Mouse (Mus musculus) hindbrain, postnatal 0 days (tissue): ENCODE measurements around the gene Uggt1. TPM values are rescaled to one million over a fixed set of nuclear protein-coding genes. Genes with fewer than 3 reads are reported as not detected.

Source experiments
- ATAC-seq: fragments of 200-750 bp; cut with Nextera tagmentation; 2 replicates; pipeline ENCODE4 v1.8.0; 2017; ENCODE audit warnings: mild to moderate bottlenecking, moderate TSS enrichment, moderate library complexity
- DNase-seq: peaks from one replicate; pipeline ENCODE4 v3.0.0-alpha.2; 2015; ENCODE audit warnings: low spot score
- H3K27ac ChIP-seq: fragments of 300-500 bp; sonication (generic); 2 replicates; pipeline ENCODE4 v1.5.1; 2014; ENCODE audit warnings: mild to moderate bottlenecking
- H3K27me3 ChIP-seq: fragments of 300-500 bp; sonication (generic); 2 replicates; pipeline ENCODE4 v1.6.1; 2014; ENCODE audit warnings: low read length, mixed read lengths; ENCODE audit not compliant: insufficient read depth
- H3K36me3 ChIP-seq: fragments of 300-500 bp; sonication (generic); 2 replicates; pipeline ENCODE4 v1.6.1; 2014; ENCODE audit warnings: low read length, mixed read lengths; ENCODE audit not compliant: insufficient read depth
- H3K4me1 ChIP-seq: fragments of 300-500 bp; sonication (generic); 2 replicates; pipeline ENCODE4 v1.6.1; 2014; ENCODE audit warnings: antibody characterized with exemption, low read length, mixed read lengths; ENCODE audit not compliant: insufficient read depth
- H3K4me2 ChIP-seq: fragments of 300-500 bp; sonication (generic); 2 replicates; pipeline ENCODE4 v1.6.1; 2014; ENCODE audit warnings: low read depth, mild to moderate bottlenecking, low read length, moderate library complexity, mixed read lengths
- H3K4me3 ChIP-seq: fragments of 300-500 bp; sonication (generic); 2 replicates; pipeline ENCODE4 v1.5.1; 2014; ENCODE audit warnings: low read length
- H3K9ac ChIP-seq: fragments of 300-500 bp; sonication (generic); replicated peaks from 2 replicates; pipeline ENCODE4 v1.6.1; 2014; ENCODE audit warnings: mild to moderate bottlenecking, low read length, moderate library complexity, mixed read lengths
- H3K9me3 ChIP-seq: fragments of 300-500 bp; sonication (generic); 2 replicates; pipeline ENCODE4 v1.6.1; 2016; ENCODE audit warnings: low read length, mixed read lengths
- CTCF ChIP-seq: IDR thresholded peaks from 2 replicates; pipeline ENCODE4 v1.5.1; 2016; ENCODE audit warnings: antibody characterized with exemption, control low read depth, low read depth
- WGBS: fragments of 180-500 bp; shearing (Covaris S2); extraction: QIAGEN DNeasy Blood & Tissue Kit; methylation state at CpG from one replicate; pipeline ENCODE4 v1.1.7; 2014; 5-methylcytosine and 5-hydroxymethylcytosine counted together
- polyA plus RNA-seq: library from polyadenylated mRNA; unstranded; fragments of >200 nt; fragmentation: Nextera tagmentation; extraction: Ambion mirVana; gene quantifications from 2 replicates; pipeline ENCODE4 v1.2.1, GENCODE M21; 2015
- total RNA-seq: library from RNA; depleted of rRNA; stranded (reverse); fragments of >200 nt; gene quantifications from 2 replicates; pipeline ENCODE4 v1.2.3, GENCODE M21; 2014

Gene Uggt1
- total and polyA plus RNA-seq, 2 experiments from 2014 or later = 24.3 to 33.5 TPM

- no peak for DNase-seq
- no peak overlapping the region for H3K27ac ChIP-seq
- H3K9ac ChIP-seq = no peak overlapping the region
- H3K36me3 ChIP-seq = no peaks in the 10 kb centered on the region
- no peak overlapping the region for H3K4me3 ChIP-seq
- no peak for TF ChIP-seq CTCF
- ATAC-seq = no peak
- 73% methylated on average over 3 of the region's 3 CpGs for WGBS
- no peaks in the 10 kb centered on the region for H3K27me3 ChIP-seq
- H3K4me1 ChIP-seq = no peaks in the 10 kb centered on the region
- no peak overlapping the region for H3K4me2 ChIP-seq
- H3K9me3 ChIP-seq = no peaks in the 10 kb centered on the region
Observed at GRCm38 (mm10) chr1:36133647-36134046, 110.9 kb downstream of the Uggt1 start.

- no peak for TF ChIP-seq CTCF
- no peaks in the 10 kb centered on the region for H3K4me1 ChIP-seq
- no peak for DNase-seq
- no peak overlapping the region for H3K27ac ChIP-seq
- ATAC-seq = no peak
- 67% methylated on average over 8 of the region's 8 CpGs for WGBS
- H3K4me2 ChIP-seq = no peak overlapping the region
- no peaks in the 10 kb centered on the region for H3K9me3 ChIP-seq
- no peak overlapping the region for H3K9ac ChIP-seq
- H3K4me3 ChIP-seq = no peak overlapping the region
- H3K27me3 ChIP-seq = no peaks in the 10 kb centered on the region
- no peaks in the 10 kb centered on the region for H3K36me3 ChIP-seq
Observed at GRCm38 (mm10) chr1:36133041-36133440, 111.5 kb downstream of the Uggt1 start.

GRCm38 (mm10) chr1:36132211-36132610 is 112.3 kb downstream of the Uggt1 start:
- Histone ChIP-seq H3K4me2 (no peak overlapping the region), H3K4me3 (no peak overlapping the region), H3K4me1 (no peaks in the 10 kb centered on the region), H3K27me3 (no peaks in the 10 kb centered on the region), H3K9me3 (no peaks in the 10 kb centered on the region), H3K27ac (no peak overlapping the region), H3K36me3 (no peaks in the 10 kb centered on the region), H3K9ac (no peak overlapping the region)
- ATAC-seq (no peak), DNase-seq (no peak)
- WGBS = 45% methylated on average over 4 of the region's 4 CpGs
- no peak for TF ChIP-seq CTCF

GRCm38 (mm10) chr1:36131766-36132165 is 112.8 kb downstream of the Uggt1 start:
- DNase-seq (no peak), ATAC-seq (no peak)
- H3K4me3 ChIP-seq = no peak overlapping the region
- H3K9ac ChIP-seq = no peak overlapping the region
- H3K9me3 ChIP-seq = no peaks in the 10 kb centered on the region
- no peaks in the 10 kb centered on the region for H3K36me3 ChIP-seq
- no peak overlapping the region for H3K4me2 ChIP-seq
- H3K27ac ChIP-seq = no peak overlapping the region
- H3K4me1 ChIP-seq = no peaks in the 10 kb centered on the region
- 70% methylated on average over 8 of the region's 8 CpGs for WGBS
- no peak for TF ChIP-seq CTCF
- no peaks in the 10 kb centered on the region for H3K27me3 ChIP-seq

GRCm38 (mm10) chr1:36131154-36131553 is 113.4 kb downstream of the Uggt1 start:
- TF ChIP-seq CTCF = no peak
- H3K9ac ChIP-seq = no peak overlapping the region
- ATAC-seq = no peak
- no peak overlapping the region for H3K4me3 ChIP-seq
- no peaks in the 10 kb centered on the region for H3K4me1 ChIP-seq
- DNase-seq = no peak
- H3K4me2 ChIP-seq = no peak overlapping the region
- whole genome bisulfite sequencing = 37% methylated on average over 4 of the region's 4 CpGs
- H3K36me3 ChIP-seq = no peaks in the 10 kb centered on the region
- H3K27ac ChIP-seq = no peak overlapping the region
- H3K27me3 ChIP-seq = no peaks in the 10 kb centered on the region
- no peaks in the 10 kb centered on the region for H3K9me3 ChIP-seq

GRCm38 (mm10) chr1:36130307-36131035 is 114.0 kb downstream of the Uggt1 start:
- no peaks in the 10 kb centered on the region for H3K9me3 ChIP-seq
- no peak overlapping the region for H3K9ac ChIP-seq
- DNase-seq (no peak), ATAC-seq (no peak)
- WGBS = 87% methylated on average over 4 of the region's 4 CpGs
- H3K27me3 ChIP-seq = no peaks in the 10 kb centered on the region
- no peak overlapping the region for H3K27ac ChIP-seq
- H3K36me3 ChIP-seq = no peaks in the 10 kb centered on the region
- H3K4me3 ChIP-seq = no peak overlapping the region
- H3K4me1 ChIP-seq = no peaks in the 10 kb centered on the region
- H3K4me2 ChIP-seq = no peak overlapping the region
- TF ChIP-seq CTCF = no peak

GRCm38 (mm10) chr1:36129881-36130280 is 114.6 kb downstream of the Uggt1 start:
- Histone ChIP-seq H3K9me3 (no peaks in the 10 kb centered on the region), H3K27me3 (no peaks in the 10 kb centered on the region), H3K4me3 (no peak overlapping the region), H3K4me1 (no peaks in the 10 kb centered on the region), H3K9ac (no peak overlapping the region), H3K36me3 (no peaks in the 10 kb centered on the region), H3K27ac (no peak overlapping the region), H3K4me2 (no peak overlapping the region)
- ATAC-seq (no peak), DNase-seq (no peak)
- TF ChIP-seq CTCF = no peak
- WGBS = 90% methylated on average over 8 of the region's 8 CpGs
